Mouse (Mus musculus): Measurements from ENCODE around the gene Mcm5. TPM values are rescaled to one million over a fixed set of nuclear protein-coding genes. Genes with fewer than 3 reads are reported as not detected.

Gene Mcm5
- polyA plus RNA-seq, 1 experiment from 2014 or later, result 153 TPM

DNA sequence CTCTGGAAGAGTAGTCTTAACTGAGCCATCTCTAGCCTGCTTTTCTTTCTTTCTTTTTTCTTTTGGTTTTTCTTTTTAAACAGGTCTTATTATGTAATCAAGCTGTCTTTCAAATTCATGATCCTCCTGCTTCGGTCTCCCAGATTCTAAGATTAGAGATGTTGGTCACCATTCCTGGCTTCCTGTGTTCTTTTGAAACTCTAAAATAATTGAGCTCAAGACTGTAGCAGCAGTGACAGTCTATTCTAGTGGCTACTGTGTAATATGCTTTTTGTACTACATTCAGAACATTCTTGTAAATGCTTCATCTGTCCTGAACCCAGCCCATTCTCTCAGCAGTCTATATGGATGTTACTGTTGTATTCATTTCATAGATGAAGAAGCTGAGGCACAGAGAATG lies 9.1 kb downstream of the Mcm5 start:
- H3K9ac ChIP-seq (ENCODE audit: low read length), result no peak overlapping the region
- no peak overlapping the region for H3K27ac ChIP-seq (ENCODE audit: low read depth)
- no peaks in the 10 kb centered on the region for H3K4me1 ChIP-seq (replicated peaks; ENCODE audit: control insufficient read depth, insufficient read depth, low read length)
- H3K4me3 ChIP-seq (ENCODE audit: low read depth, low read length), result no peak overlapping the region
- 93% methylated on average over 1 of the region's 1 CpGs for WGBS
- DNase-seq (ENCODE audit: low spot score), result no peak
- H3K36me3 ChIP-seq (ENCODE audit: control insufficient read depth, insufficient read depth, low read length), result peaks cover 99% of the 10 kb centered on the region
- no peak overlapping the region for H3K4me2 ChIP-seq (ENCODE audit: low read length)
- no peaks in the 10 kb centered on the region for H3K27me3 ChIP-seq (replicated peaks; ENCODE audit: control insufficient read depth, insufficient read depth, low read length)
- no peaks in the 10 kb centered on the region for H3K9me3 ChIP-seq (ENCODE audit: control insufficient read depth, low read length)
- ATAC-seq (replicated peaks; ENCODE audit: low FRiP score, low TSS enrichment, low read depth), result no peak

DNA sequence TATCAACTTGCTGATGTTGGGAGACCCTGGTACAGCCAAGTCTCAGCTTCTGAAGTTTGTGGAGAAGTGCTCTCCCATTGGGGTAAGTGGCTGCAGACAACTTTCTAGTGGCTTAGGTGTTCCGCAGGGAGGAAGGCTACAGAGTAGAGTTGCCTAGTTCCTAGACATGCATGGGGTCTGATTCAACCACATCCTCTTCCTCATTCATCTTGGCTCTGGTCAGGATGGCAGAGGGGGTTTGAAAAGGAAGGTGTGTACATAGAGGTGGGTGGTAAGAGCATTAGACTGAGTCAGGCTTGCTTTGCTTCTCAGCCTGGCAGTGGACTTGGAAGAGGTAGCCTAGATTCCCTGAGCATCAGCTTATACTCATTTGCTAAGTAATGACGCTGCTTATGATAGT lies 9.9 kb downstream of the Mcm5 start:
- H3K27me3 ChIP-seq (replicated peaks; ENCODE audit: control insufficient read depth, insufficient read depth, low read length), result no peaks in the 10 kb centered on the region
- no peaks in the 10 kb centered on the region for H3K4me1 ChIP-seq (replicated peaks; ENCODE audit: control insufficient read depth, insufficient read depth, low read length)
- no peaks in the 10 kb centered on the region for H3K9me3 ChIP-seq (ENCODE audit: control insufficient read depth, low read length)
- H3K27ac ChIP-seq (ENCODE audit: low read depth), result no peak overlapping the region
- H3K9ac ChIP-seq (ENCODE audit: low read length), result no peak overlapping the region
- 97% methylated on average over 2 of the region's 2 CpGs for WGBS
- ATAC-seq (replicated peaks; ENCODE audit: low FRiP score, low TSS enrichment, low read depth) (no peak), DNase-seq (ENCODE audit: low spot score) (no peak)
- H3K4me2 ChIP-seq (ENCODE audit: low read length), result no peak overlapping the region
- H3K36me3 ChIP-seq (ENCODE audit: control insufficient read depth, insufficient read depth, low read length), result peaks cover 99% of the 10 kb centered on the region
- H3K4me3 ChIP-seq (ENCODE audit: low read depth, low read length), result no peak overlapping the region

DNA sequence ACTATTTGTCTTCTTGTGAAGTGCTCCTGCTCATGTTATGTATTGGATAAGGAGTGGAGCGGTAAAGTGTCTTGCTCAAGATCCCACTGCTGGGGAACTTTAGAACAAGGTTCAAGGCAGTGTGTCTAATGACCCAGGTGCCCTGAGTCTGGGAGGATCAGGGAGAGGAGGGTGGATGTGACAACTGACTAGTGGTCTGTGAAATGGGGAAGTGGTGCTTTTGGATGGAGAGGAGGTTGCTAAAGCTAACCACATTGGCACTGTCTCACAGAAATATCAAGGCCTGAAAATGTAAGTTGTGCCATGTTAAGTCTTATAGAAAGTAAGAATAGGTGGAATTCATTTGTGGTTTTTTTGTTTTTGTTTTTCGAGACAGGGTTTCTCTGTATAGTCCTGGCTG lies 10.4 kb downstream of the Mcm5 start:
- 93% methylated on average over 2 of the region's 2 CpGs for WGBS
- H3K27me3 ChIP-seq (replicated peaks; ENCODE audit: control insufficient read depth, insufficient read depth, low read length), result no peaks in the 10 kb centered on the region
- H3K9me3 ChIP-seq (ENCODE audit: control insufficient read depth, low read length), result no peaks in the 10 kb centered on the region
- no peak overlapping the region for H3K4me2 ChIP-seq (ENCODE audit: low read length)
- peaks cover 99% of the 10 kb centered on the region for H3K36me3 ChIP-seq (ENCODE audit: control insufficient read depth, insufficient read depth, low read length)
- H3K9ac ChIP-seq (ENCODE audit: low read length), result no peak overlapping the region
- DNase-seq (ENCODE audit: low spot score) (no peak), ATAC-seq (replicated peaks; ENCODE audit: low FRiP score, low TSS enrichment, low read depth) (no peak)
- H3K27ac ChIP-seq (ENCODE audit: low read depth), result no peak overlapping the region
- H3K4me3 ChIP-seq (ENCODE audit: low read depth, low read length), result no peak overlapping the region
- no peaks in the 10 kb centered on the region for H3K4me1 ChIP-seq (replicated peaks; ENCODE audit: control insufficient read depth, insufficient read depth, low read length)

DNA sequence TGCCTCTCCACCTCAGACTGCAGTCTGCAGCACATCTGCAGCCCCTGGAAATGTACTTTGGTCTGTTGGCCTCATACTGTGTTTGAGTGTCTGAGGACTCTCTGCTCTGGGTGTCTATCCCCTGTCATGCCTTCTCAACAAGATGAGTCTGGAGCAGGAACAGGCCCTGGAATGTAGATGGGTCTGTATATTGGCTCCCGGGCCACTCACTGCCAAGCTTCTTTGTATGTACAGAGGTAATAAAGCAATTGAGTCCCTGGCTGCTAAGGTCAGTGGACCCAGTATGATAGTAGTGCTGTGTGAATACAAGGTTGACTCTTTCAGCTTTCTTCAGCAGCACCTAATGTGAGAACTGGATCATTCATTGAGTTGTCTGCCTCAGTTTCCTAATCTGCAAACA lies 18.0 kb downstream of the Mcm5 start:
- H3K4me3 ChIP-seq (ENCODE audit: low read depth, low read length), result no peak overlapping the region
- DNase-seq (ENCODE audit: low spot score) (no peak), ATAC-seq (replicated peaks; ENCODE audit: low FRiP score, low TSS enrichment, low read depth) (peak; percentile 54; the same call in 1 of the 2 replicates)
- H3K4me2 ChIP-seq (ENCODE audit: low read length), result no peak overlapping the region
- H3K9ac ChIP-seq (ENCODE audit: low read length), result no peak overlapping the region
- H3K9me3 ChIP-seq (ENCODE audit: control insufficient read depth, low read length), result no peaks in the 10 kb centered on the region
- H3K27me3 ChIP-seq (replicated peaks; ENCODE audit: control insufficient read depth, insufficient read depth, low read length), result no peaks in the 10 kb centered on the region
- H3K27ac ChIP-seq (ENCODE audit: low read depth), result no peak overlapping the region
- 55% methylated on average over 1 of the region's 1 CpGs for WGBS
- H3K4me1 ChIP-seq (replicated peaks; ENCODE audit: control insufficient read depth, insufficient read depth, low read length), result no peaks in the 10 kb centered on the region
- H3K36me3 ChIP-seq (ENCODE audit: control insufficient read depth, insufficient read depth, low read length), result peaks cover 79% of the 10 kb centered on the region

DNA sequence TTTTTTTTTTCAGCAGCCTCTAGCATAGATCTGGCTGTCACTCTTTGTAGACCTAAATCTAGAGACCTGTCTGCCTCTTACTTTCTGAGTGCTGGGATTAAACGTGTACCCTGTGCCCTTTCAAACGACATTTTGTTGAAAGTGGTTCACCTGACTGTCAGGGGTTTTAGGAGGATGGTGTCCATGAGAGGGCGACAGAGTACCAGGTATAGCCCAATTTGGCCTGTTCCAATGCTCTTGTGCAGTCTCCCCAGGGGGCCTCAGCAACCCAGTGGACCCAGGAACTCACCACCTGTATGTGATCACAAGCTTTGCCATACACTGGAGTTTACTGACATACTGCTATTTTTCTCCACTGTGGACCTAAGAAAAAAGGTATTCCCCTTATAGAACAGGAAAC lies 23.1 kb downstream of the Mcm5 start:
- no peak overlapping the region for H3K27ac ChIP-seq (ENCODE audit: low read depth)
- peaks cover 29% of the 10 kb centered on the region for H3K36me3 ChIP-seq (ENCODE audit: control insufficient read depth, insufficient read depth, low read length)
- 0 out of 2 replicates have a peak, but pooled peaks have one; percentile 36 for ATAC-seq (replicated peaks; ENCODE audit: low FRiP score, low TSS enrichment, low read depth)
- 8% methylated on average over 3 of the region's 3 CpGs for WGBS
- H3K4me3 ChIP-seq (ENCODE audit: low read depth, low read length), result no peak overlapping the region
- H3K9me3 ChIP-seq (ENCODE audit: control insufficient read depth, low read length), result no peaks in the 10 kb centered on the region
- no peak overlapping the region for H3K4me2 ChIP-seq (ENCODE audit: low read length)
- H3K27me3 ChIP-seq (replicated peaks; ENCODE audit: control insufficient read depth, insufficient read depth, low read length), result no peaks in the 10 kb centered on the region
- DNase-seq (ENCODE audit: low spot score), result peak; percentile 63
- H3K9ac ChIP-seq (ENCODE audit: low read length), result no peak overlapping the region
- no peaks in the 10 kb centered on the region for H3K4me1 ChIP-seq (replicated peaks; ENCODE audit: control insufficient read depth, insufficient read depth, low read length)

DNA sequence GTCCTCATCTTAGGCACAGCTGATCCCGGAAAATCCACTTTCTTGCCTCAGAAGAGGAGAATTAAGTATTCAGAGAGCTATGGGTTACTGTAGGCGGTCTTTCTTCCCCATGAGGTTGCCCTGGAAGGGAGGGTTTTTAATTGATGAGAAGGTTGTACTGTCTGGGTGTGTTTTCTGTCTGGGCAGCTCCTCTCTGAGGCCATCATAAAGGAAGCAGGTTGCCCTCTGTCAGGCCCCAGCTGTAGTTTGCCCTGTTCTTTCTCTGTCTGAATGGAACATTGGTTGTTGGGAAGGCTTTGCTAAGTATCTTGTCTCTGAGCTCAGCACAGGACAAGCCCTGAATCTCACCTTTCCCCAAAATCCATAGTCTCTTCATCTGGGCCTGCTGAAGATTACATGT lies 24.0 kb downstream of the Mcm5 start:
- WGBS, result 84% methylated on average over 2 of the region's 2 CpGs
- H3K9ac ChIP-seq (ENCODE audit: low read length), result no peak overlapping the region
- H3K36me3 ChIP-seq (ENCODE audit: control insufficient read depth, insufficient read depth, low read length), result peaks cover 20% of the 10 kb centered on the region
- no peak overlapping the region for H3K4me3 ChIP-seq (ENCODE audit: low read depth, low read length)
- H3K9me3 ChIP-seq (ENCODE audit: control insufficient read depth, low read length), result no peaks in the 10 kb centered on the region
- no peak for ATAC-seq (replicated peaks; ENCODE audit: low FRiP score, low TSS enrichment, low read depth)
- no peaks in the 10 kb centered on the region for H3K27me3 ChIP-seq (replicated peaks; ENCODE audit: control insufficient read depth, insufficient read depth, low read length)
- H3K27ac ChIP-seq (ENCODE audit: low read depth), result no peak overlapping the region
- no peaks in the 10 kb centered on the region for H3K4me1 ChIP-seq (replicated peaks; ENCODE audit: control insufficient read depth, insufficient read depth, low read length)
- no peak for DNase-seq (ENCODE audit: low spot score)
- no peak overlapping the region for H3K4me2 ChIP-seq (ENCODE audit: low read length)

DNA sequence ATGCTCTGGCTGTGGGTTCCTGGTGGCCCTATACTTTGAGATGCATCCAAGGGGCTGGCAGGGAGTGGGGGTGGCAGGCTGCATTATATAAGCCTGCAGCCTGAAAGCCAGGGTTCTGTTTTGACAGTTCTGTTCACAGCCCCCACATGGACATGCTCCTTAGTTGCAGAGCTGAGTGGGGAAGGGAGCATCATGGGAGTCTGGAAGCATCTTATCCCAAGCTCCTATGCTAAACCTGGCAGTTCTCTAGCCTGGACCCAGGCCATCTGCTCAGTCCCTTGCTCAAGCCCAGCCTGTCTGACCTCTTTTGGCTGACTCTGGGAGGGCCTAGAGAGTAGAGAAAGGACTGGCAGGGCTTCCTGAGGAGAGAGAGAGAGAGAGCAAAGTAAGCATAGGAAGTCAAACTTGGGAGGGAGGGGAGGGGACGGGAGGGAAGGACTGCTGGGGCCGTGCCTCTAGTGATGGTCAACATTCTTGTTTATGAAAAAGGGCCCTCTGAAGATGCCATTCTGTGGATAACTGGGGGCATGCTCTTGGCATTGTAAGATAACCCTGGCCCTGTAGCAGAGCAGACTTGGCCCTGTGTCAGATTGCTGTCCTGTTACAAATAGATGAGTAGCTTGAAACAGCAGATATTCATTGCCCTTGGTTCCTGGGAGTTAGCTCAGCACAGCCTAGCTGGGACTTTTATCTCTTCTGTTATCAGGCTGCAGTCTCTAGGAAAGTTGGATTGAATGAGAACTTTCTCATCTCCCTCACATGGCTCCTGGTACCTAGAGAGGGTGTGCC lies 25.4 kb downstream of the Mcm5 start:
- ATAC-seq (replicated peaks; ENCODE audit: low FRiP score, low TSS enrichment, low read depth) (no peak), DNase-seq (ENCODE audit: low spot score) (no peak)
- Histone ChIP-seq H3K36me3 (ENCODE audit: control insufficient read depth, insufficient read depth, low read length) (peaks cover 8% of the 10 kb centered on the region), H3K4me1 (replicated peaks; ENCODE audit: control insufficient read depth, insufficient read depth, low read length) (no peaks in the 10 kb centered on the region), H3K27ac (ENCODE audit: low read depth) (no peak overlapping the region), H3K27me3 (replicated peaks; ENCODE audit: control insufficient read depth, insufficient read depth, low read length) (no peaks in the 10 kb centered on the region), H3K9me3 (ENCODE audit: control insufficient read depth, low read length) (no peaks in the 10 kb centered on the region), H3K9ac (ENCODE audit: low read length) (no peak overlapping the region), H3K4me3 (ENCODE audit: low read depth, low read length) (no peak overlapping the region), H3K4me2 (ENCODE audit: low read length) (no peak overlapping the region)
- 24% methylated on average over 2 of the region's 2 CpGs for WGBS

DNA sequence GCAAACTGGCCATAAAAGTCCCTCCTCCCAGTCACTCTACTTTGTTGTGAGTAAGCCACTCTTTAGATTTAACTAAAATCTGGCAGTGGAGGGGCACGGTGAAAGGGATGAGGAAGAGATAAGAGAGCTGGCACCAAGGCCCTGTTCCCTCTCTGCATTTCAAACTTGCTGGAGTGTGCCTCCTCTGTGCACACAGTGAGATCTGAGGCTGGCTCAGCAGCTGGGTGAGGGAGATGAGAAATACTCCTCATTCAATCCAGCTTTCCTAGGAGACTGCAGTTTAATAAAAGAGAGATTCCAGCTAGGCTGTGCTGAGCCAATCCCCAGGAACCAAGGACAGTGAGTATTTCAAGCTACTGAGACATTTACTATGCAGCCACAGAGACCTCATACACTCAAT lies 26.4 kb downstream of the Mcm5 start:
- Histone ChIP-seq H3K27me3 (replicated peaks; ENCODE audit: control insufficient read depth, insufficient read depth, low read length) (no peaks in the 10 kb centered on the region), H3K36me3 (ENCODE audit: control insufficient read depth, insufficient read depth, low read length) (no peaks in the 10 kb centered on the region), H3K27ac (ENCODE audit: low read depth) (no peak overlapping the region), H3K4me1 (replicated peaks; ENCODE audit: control insufficient read depth, insufficient read depth, low read length) (no peaks in the 10 kb centered on the region), H3K9me3 (ENCODE audit: control insufficient read depth, low read length) (no peaks in the 10 kb centered on the region), H3K4me3 (ENCODE audit: low read depth, low read length) (no peak overlapping the region), H3K9ac (ENCODE audit: low read length) (no peak overlapping the region), H3K4me2 (ENCODE audit: low read length) (no peak overlapping the region)
- no peak for ATAC-seq (replicated peaks; ENCODE audit: low FRiP score, low TSS enrichment, low read depth)
- WGBS, result 37% methylated on average over 1 of the region's 1 CpGs
- no peak for DNase-seq (ENCODE audit: low spot score)

DNA sequence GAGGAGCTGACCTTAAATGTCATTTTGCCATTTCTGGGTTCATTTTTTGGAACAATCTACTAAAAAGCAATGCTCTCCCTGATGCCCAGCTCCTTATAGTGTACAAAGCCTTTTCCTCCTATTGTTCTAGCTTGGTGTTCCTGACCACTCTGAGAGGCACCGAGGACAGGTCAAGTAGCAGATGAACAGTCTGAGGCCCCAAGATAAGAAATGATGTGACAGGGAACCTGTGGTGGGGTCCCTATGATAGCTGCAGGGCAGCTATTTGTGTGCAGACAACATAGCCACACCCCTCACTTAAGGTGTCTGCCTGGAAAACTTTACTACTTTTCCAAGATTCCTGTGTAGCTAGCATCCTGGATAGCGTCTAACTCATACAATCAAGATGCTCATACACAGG lies 26.9 kb downstream of the Mcm5 start:
- H3K9ac ChIP-seq (ENCODE audit: low read length), result no peak overlapping the region
- H3K4me2 ChIP-seq (ENCODE audit: low read length), result no peak overlapping the region
- DNase-seq (ENCODE audit: low spot score) (no peak), ATAC-seq (replicated peaks; ENCODE audit: low FRiP score, low TSS enrichment, low read depth) (no peak)
- no peak overlapping the region for H3K27ac ChIP-seq (ENCODE audit: low read depth)
- no peaks in the 10 kb centered on the region for H3K27me3 ChIP-seq (replicated peaks; ENCODE audit: control insufficient read depth, insufficient read depth, low read length)
- H3K4me3 ChIP-seq (ENCODE audit: low read depth, low read length), result no peak overlapping the region
- 75% methylated on average over 2 of the region's 2 CpGs for WGBS
- no peaks in the 10 kb centered on the region for H3K9me3 ChIP-seq (ENCODE audit: control insufficient read depth, low read length)
- no peaks in the 10 kb centered on the region for H3K36me3 ChIP-seq (ENCODE audit: control insufficient read depth, insufficient read depth, low read length)
- H3K4me1 ChIP-seq (replicated peaks; ENCODE audit: control insufficient read depth, insufficient read depth, low read length), result no peaks in the 10 kb centered on the region

Measured in intestine, embryonic 14.5 days (tissue).